Mouse (Mus musculus): ENCODE measurements around the gene Kiss1r. TPM values are rescaled to one million over a fixed set of nuclear protein-coding genes. Genes with fewer than 3 reads are reported as not detected.

Kiss1r gene
- polyA plus RNA-seq, 1 experiment from 2014 or later, result 0.68 TPM

- H3K27me3 ChIP-seq (replicated peaks; ENCODE audit: control insufficient read depth, insufficient read depth, low read length), result peaks cover 48% of the 10 kb centered on the region
- H3K4me1 ChIP-seq (ENCODE audit: control insufficient read depth, insufficient read depth, low read length), result peaks cover 49% of the 10 kb centered on the region
- peak overlapping the region; percentile 35 for H3K4me3 ChIP-seq (ENCODE audit: low read length)
- ATAC-seq, result 0 out of 2 replicates have a peak, but pooled peaks have one; percentile 8
- H3K27ac ChIP-seq (ENCODE audit: low read length), result no peak overlapping the region
- peak overlapping the region; percentile 51 for H3K4me2 ChIP-seq (ENCODE audit: low read depth, low read length)
- no peaks in the 10 kb centered on the region for H3K36me3 ChIP-seq (ENCODE audit: control insufficient read depth, insufficient read depth, low read length)
- 5% methylated on average over 21 of the region's 21 CpGs for WGBS
- H3K9ac ChIP-seq (ENCODE audit: low read depth, low read length), result no peak overlapping the region; the same call in 1 of the 2 replicates
- no peaks in the 10 kb centered on the region for H3K9me3 ChIP-seq (ENCODE audit: control insufficient read depth, low read length)
These were observed 2.6 kb downstream of the Kiss1r start for GRCm38 (mm10) chr10:79919251-79919849.

GRCm38 (mm10) chr10:79920056-79920890 is 3.5 kb downstream of the Kiss1r start:
- H3K4me1 ChIP-seq (ENCODE audit: control insufficient read depth, insufficient read depth, low read length), result peaks cover 40% of the 10 kb centered on the region
- 22% methylated on average over 26 of the region's 26 CpGs for WGBS
- no peak overlapping the region for H3K4me3 ChIP-seq (ENCODE audit: low read length)
- peak overlapping the region; percentile 67; the same call in 1 of the 2 replicates for H3K4me2 ChIP-seq (ENCODE audit: low read depth, low read length)
- no peak for ATAC-seq
- no peak overlapping the region for H3K27ac ChIP-seq (ENCODE audit: low read length)
- H3K9me3 ChIP-seq (ENCODE audit: control insufficient read depth, low read length), result no peaks in the 10 kb centered on the region
- H3K36me3 ChIP-seq (ENCODE audit: control insufficient read depth, insufficient read depth, low read length), result no peaks in the 10 kb centered on the region
- H3K27me3 ChIP-seq (replicated peaks; ENCODE audit: control insufficient read depth, insufficient read depth, low read length), result peaks cover 48% of the 10 kb centered on the region
- H3K9ac ChIP-seq (ENCODE audit: low read depth, low read length), result no peak overlapping the region

GRCm38 (mm10) chr10:79920958-79921535 is 4.3 kb downstream of the Kiss1r start, which contains the start of gene R3hdm4:
Gene R3hdm4 (minus strand): TSS chr10:79921208.
- no peak within 1 kb of the TSS for H3K27ac ChIP-seq (ENCODE audit: low read length)
- H3K9ac ChIP-seq (ENCODE audit: low read depth, low read length), result peak within 1 kb of the TSS; percentile 58
- ATAC-seq, result 0 out of 2 replicates have a peak, but pooled peaks have one; percentile 14
- peak within 1 kb of the TSS; percentile 67 for H3K4me2 ChIP-seq (ENCODE audit: low read depth, low read length)
- H3K9me3 ChIP-seq (ENCODE audit: control insufficient read depth, low read length), result no peaks in the 10 kb centered on the region
- 4% methylated on average over 41 of the region's 41 CpGs for WGBS
- peak within 1 kb of the TSS; percentile 37 for H3K4me3 ChIP-seq (ENCODE audit: low read length)
- peaks cover 48% of the 10 kb centered on the region for H3K27me3 ChIP-seq (replicated peaks; ENCODE audit: control insufficient read depth, insufficient read depth, low read length)
- no peaks in the 10 kb centered on the region for H3K36me3 ChIP-seq (ENCODE audit: control insufficient read depth, insufficient read depth, low read length)
- peaks cover 39% of the 10 kb centered on the region for H3K4me1 ChIP-seq (ENCODE audit: control insufficient read depth, insufficient read depth, low read length)

GRCm38 (mm10) chr10:79921572-79921971 is 4.8 kb downstream of the Kiss1r start:
- Histone ChIP-seq H3K9ac (ENCODE audit: low read depth, low read length) (peak overlapping the region; percentile 58), H3K4me2 (ENCODE audit: low read depth, low read length) (peak overlapping the region; percentile 67), H3K9me3 (ENCODE audit: control insufficient read depth, low read length) (no peaks in the 10 kb centered on the region), H3K4me3 (ENCODE audit: low read length) (peak overlapping the region; percentile 37), H3K4me1 (ENCODE audit: control insufficient read depth, insufficient read depth, low read length) (peaks cover 40% of the 10 kb centered on the region), H3K27me3 (replicated peaks; ENCODE audit: control insufficient read depth, insufficient read depth, low read length) (peaks cover 48% of the 10 kb centered on the region), H3K27ac (ENCODE audit: low read length) (no peak overlapping the region), H3K36me3 (ENCODE audit: control insufficient read depth, insufficient read depth, low read length) (no peaks in the 10 kb centered on the region)
- no peak for ATAC-seq
- WGBS, result 2% methylated on average over 34 of the region's 34 CpGs

- peak overlapping the region; percentile 100; the same call in 1 of the 2 replicates for H3K9ac ChIP-seq (ENCODE audit: low read depth, low read length)
- H3K4me2 ChIP-seq (ENCODE audit: low read depth, low read length), result 0 out of 2 replicates have a peak overlapping the region, but pooled peaks have one; percentile 86
- H3K9me3 ChIP-seq (ENCODE audit: control insufficient read depth, low read length), result no peaks in the 10 kb centered on the region
- peaks cover 40% of the 10 kb centered on the region for H3K4me1 ChIP-seq (ENCODE audit: control insufficient read depth, insufficient read depth, low read length)
- 14% methylated on average over 29 of the region's 29 CpGs for WGBS
- no peaks in the 10 kb centered on the region for H3K36me3 ChIP-seq (ENCODE audit: control insufficient read depth, insufficient read depth, low read length)
- H3K27ac ChIP-seq (ENCODE audit: low read length), result peak overlapping the region; percentile 90
- peaks cover 24% of the 10 kb centered on the region for H3K27me3 ChIP-seq (replicated peaks; ENCODE audit: control insufficient read depth, insufficient read depth, low read length)
- no peak overlapping the region; the same call in 1 of the 2 replicates for H3K4me3 ChIP-seq (ENCODE audit: low read length)
- ATAC-seq, result no peak
These were observed 8.4 kb downstream of the Kiss1r start for GRCm38 (mm10) chr10:79924998-79925784.

GRCm38 (mm10) chr10:79925785-79926490 is 9.2 kb downstream of the Kiss1r start:
- peaks cover 41% of the 10 kb centered on the region for H3K4me1 ChIP-seq (ENCODE audit: control insufficient read depth, insufficient read depth, low read length)
- peaks cover 17% of the 10 kb centered on the region for H3K27me3 ChIP-seq (replicated peaks; ENCODE audit: control insufficient read depth, insufficient read depth, low read length)
- H3K36me3 ChIP-seq (ENCODE audit: control insufficient read depth, insufficient read depth, low read length), result peaks cover 4% of the 10 kb centered on the region; the same call in 1 of the 2 replicates
- ATAC-seq, result peak; percentile 12
- H3K9me3 ChIP-seq (ENCODE audit: control insufficient read depth, low read length), result no peaks in the 10 kb centered on the region
- peak overlapping the region; percentile 90 for H3K27ac ChIP-seq (ENCODE audit: low read length)
- H3K4me2 ChIP-seq (ENCODE audit: low read depth, low read length), result peak overlapping the region; percentile 86
- H3K4me3 ChIP-seq (ENCODE audit: low read length), result peak overlapping the region; percentile 99
- H3K9ac ChIP-seq (ENCODE audit: low read depth, low read length), result peak overlapping the region; percentile 100
- WGBS, result 6% methylated on average over 14 of the region's 15 CpGs

GRCm38 (mm10) chr10:79926491-79927323 is 9.9 kb downstream of the Kiss1r start, which contains the start of gene Arid3a:
Gene Arid3a (plus strand): TSS chr10:79927043.
- H3K27me3 ChIP-seq (replicated peaks; ENCODE audit: control insufficient read depth, insufficient read depth, low read length), result peaks cover 9% of the 10 kb centered on the region
- peaks cover 41% of the 10 kb centered on the region for H3K4me1 ChIP-seq (ENCODE audit: control insufficient read depth, insufficient read depth, low read length)
- peak within 1 kb of the TSS; percentile 86 for H3K4me2 ChIP-seq (ENCODE audit: low read depth, low read length)
- H3K27ac ChIP-seq (ENCODE audit: low read length), result peak within 1 kb of the TSS; percentile 99
- WGBS, result under 1% methylated on average over 63 of the region's 63 CpGs
- H3K36me3 ChIP-seq (ENCODE audit: control insufficient read depth, insufficient read depth, low read length), result peaks cover 10% of the 10 kb centered on the region; the same call in 1 of the 2 replicates
- no peaks in the 10 kb centered on the region for H3K9me3 ChIP-seq (ENCODE audit: control insufficient read depth, low read length)
- peak; percentile 79 for ATAC-seq
- H3K4me3 ChIP-seq (ENCODE audit: low read length), result peak within 1 kb of the TSS; percentile 99
- peak within 1 kb of the TSS; percentile 100 for H3K9ac ChIP-seq (ENCODE audit: low read depth, low read length)

Data from intestine, embryonic 16.5 days (tissue).